Mouse (Mus musculus): Measurements from ENCODE around the gene Os9.

DNA sequence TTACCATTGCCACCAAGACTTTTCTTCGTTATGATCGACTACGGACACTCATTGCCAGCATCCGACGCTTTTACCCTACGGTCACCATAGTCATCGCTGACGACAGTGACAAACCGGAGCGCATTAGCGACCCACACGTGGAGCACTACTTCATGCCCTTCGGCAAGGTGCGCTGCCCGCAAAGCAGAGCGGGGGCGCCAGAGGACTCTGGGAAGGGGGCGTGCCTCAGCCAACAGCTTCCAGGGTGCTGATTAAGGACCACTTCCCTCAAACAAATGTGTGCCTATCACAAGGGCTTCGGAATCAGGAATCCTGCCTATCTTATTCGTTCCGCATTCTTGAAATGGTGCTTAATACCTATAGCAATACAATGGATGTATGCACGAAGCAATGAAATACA is 49.1 kb upstream of the Os9 start:
- TF ChIP-seq E2F4 (IDR thresholded peaks at IDR 0.05; ENCODE audit: borderline replicate concordance, low read depth, low read length) (no peak), POLR2AphosphoS5 (IDR thresholded peaks at IDR 0.05; ENCODE audit: borderline replicate concordance, low read depth, low read length) (no peak), POLR2A (IDR thresholded peaks at IDR 0.05; ENCODE audit: control insufficient read depth in 1 of 2, insufficient read depth in 1 of 2, low read depth in 1 of 2, low read length in 2 of 2, poor library complexity in 1 of 2) (no peak), ZC3H11A (IDR thresholded peaks at IDR 0.05; ENCODE audit: low read depth, low read length) (no peak), MAZ (IDR thresholded peaks at IDR 0.05; ENCODE audit: low read depth, low read length) (no peak), CTCF (IDR thresholded peaks at IDR 0.05 in 2 of 3, conservative IDR thresholded peaks at IDR 0.05 in 1 of 3; ENCODE audit: control insufficient read depth in 1 of 3, insufficient read depth in 1 of 3, low read depth in 2 of 3, low read length in 3 of 3, poor library complexity in 1 of 3, severe bottlenecking in 1 of 3) (peak in 2 of 3 experiments; percentile 16 to 25; a peak in 2 of 6 replicates)

All from MEL (cell line).